Mouse (Mus musculus) bone marrow, adult 2 months (tissue): Measurements from ENCODE around the gene Krt6b. TPM values are rescaled to one million over a fixed set of nuclear protein-coding genes. Genes with fewer than 3 reads are reported as not detected.

Experiments used
- H3K27ac ChIP-seq: fragments of 200-500 bp; 2 replicates; pipeline ENCODE4 v1.5.1; 2012; ENCODE audit warnings: low read depth, mild to moderate bottlenecking, control low read depth, inconsistent platforms, low read length; ENCODE audit not compliant: control insufficient read depth, poor library complexity, insufficient read depth
- H3K4me1 ChIP-seq: fragments of 200-500 bp; 2 replicates; pipeline ENCODE4 v1.6.1; 2011; ENCODE audit warnings: low read length; ENCODE audit not compliant: control insufficient read depth, insufficient read depth
- H3K4me3 ChIP-seq: fragments of 200-500 bp; replicated peaks from 2 replicates; pipeline ENCODE3; 2011; ENCODE audit warnings: mild to moderate bottlenecking, low read depth, low read length, control low read depth; ENCODE audit not compliant: control insufficient read depth
- CTCF ChIP-seq: fragments of 200-500 bp; IDR thresholded peaks from 2 replicates; pipeline ENCODE4 v1.5.1; 2011; ENCODE audit warnings: low read length, control low read depth; ENCODE audit not compliant: control insufficient read depth, insufficient read depth
- POLR2A ChIP-seq: fragments of 200-500 bp; IDR thresholded peaks from 2 replicates; pipeline ENCODE4 v1.6.1; 2011; ENCODE audit warnings: low read depth, mild to moderate bottlenecking, control low read depth, low read length, borderline replicate concordance; ENCODE audit not compliant: control insufficient read depth
- WGBS: fragments of 180-500 bp; shearing (Covaris S2); methylation state at CpG from one replicate; pipeline ENCODE4 v1.1.7; 2018; 5-methylcytosine and 5-hydroxymethylcytosine counted together
- polyA plus RNA-seq: library from polyadenylated mRNA; stranded (reverse); fragments of >200 nt; gene quantifications from 2 replicates; pipeline ENCODE4 v1.2.4, GENCODE M21; 2011; ENCODE audit warnings: low replicate concordance; ENCODE audit not compliant: missing spikeins, insufficient read depth, insufficient read length

Gene Krt6b
- polyA plus RNA-seq, result not detected in 2 replicates

DNA sequence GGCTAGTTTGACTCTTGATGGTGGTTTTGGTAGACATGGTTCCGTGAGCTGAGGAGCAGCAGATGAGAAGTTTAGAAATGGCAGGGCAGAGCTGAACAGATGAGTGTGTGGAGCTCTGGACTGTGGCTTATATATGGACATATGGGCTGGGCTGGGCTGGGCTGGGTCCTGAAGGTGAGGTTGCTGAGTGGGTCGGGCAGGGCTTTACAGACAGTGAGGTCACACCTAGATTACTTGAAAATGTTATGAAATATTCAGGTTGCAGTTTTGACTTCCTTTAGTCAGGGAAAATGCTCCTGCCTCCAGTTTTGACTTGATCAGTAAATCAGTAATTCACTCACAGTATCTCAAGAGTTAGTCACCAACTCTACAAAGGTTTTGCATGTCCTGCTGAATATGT is at the start of gene Krt6b:
Krt6b (minus strand) TSS at position 101 of the 400 bp plus-strand sequence.
- Histone ChIP-seq H3K27ac (no peak within 1 kb of the TSS), H3K4me1 (no peaks in the 10 kb centered on the region), H3K4me3 (no peak within 1 kb of the TSS)
- 79% methylated on average over 2 of the region's 2 CpGs for WGBS
- TF ChIP-seq CTCF, result no peak
- TF ChIP-seq POLR2A, result no peak

DNA sequence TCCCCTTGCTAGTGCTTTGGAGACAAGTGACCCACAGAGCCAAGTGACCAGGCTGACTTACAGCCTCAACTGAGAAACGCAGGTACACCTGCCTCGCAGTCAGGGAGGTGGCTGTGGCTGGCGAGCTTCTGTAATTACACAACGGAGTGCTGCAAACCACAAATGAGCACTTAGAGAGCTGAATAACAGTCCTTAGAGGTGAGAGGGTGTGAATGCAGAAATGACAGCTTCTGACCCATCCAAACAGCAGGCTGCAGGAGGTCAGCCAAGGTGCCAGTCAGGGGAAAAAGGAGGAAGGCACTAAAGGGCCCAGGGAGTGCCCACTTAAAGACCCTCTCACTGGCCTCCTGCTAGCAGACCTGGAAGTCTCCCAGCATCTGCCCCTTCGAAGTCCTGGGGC is 44.6 kb upstream of the Krt6b start:
- H3K27ac ChIP-seq, result no peak overlapping the region
- no peaks in the 10 kb centered on the region for H3K4me1 ChIP-seq
- no peak for TF ChIP-seq CTCF
- 35% methylated on average over 5 of the region's 5 CpGs for WGBS
- H3K4me3 ChIP-seq, result no peak overlapping the region

DNA sequence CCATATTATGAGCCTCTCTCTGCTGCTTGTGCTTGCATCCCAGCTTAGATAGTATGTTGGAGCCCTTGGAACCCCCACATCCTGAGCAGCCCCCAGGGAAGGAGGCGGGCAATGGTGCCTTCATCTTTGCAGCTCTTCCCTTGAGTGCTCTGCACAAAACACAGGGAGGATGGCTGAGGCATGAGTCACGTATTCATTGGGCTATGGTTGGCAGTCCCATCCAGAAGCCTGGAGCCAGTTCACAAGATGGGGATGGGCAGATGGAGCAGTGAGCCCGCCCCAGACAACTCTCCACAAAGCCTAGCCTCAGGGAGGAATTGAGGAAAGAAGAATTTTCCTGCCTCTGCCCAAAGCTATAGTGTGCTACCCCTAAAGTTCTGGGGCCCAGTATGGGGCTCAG is 35.7 kb upstream of the Krt6b start:
- 53% methylated on average over 3 of the region's 3 CpGs for WGBS
- TF ChIP-seq POLR2A, result no peak
- TF ChIP-seq CTCF, result no peak
- no peak overlapping the region for H3K27ac ChIP-seq
- no peaks in the 10 kb centered on the region; the same call in 1 of the 2 replicates for H3K4me1 ChIP-seq
- no peak overlapping the region for H3K4me3 ChIP-seq

DNA sequence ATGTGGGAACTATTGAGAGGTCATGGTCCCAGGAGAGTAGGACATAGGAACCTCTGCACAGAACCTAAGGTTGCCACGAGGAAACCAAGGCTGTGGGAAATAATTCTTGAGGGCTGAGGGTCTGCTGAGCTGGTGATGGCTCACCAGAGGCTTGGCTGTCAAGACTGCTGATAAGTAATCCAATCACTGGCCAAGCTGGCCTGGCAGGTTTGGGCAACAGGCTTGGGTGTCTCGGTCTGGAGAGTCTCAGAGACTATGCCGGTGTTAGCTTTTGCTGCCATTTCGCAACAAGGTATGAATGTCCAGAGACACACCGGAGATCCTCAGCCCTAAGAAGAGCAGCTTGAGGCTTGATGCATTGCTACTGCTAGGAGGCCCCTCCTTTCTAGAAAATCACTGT is 34.3 kb upstream of the Krt6b start:
- WGBS, result 73% methylated on average over 5 of the region's 5 CpGs
- H3K4me3 ChIP-seq, result no peak overlapping the region
- H3K27ac ChIP-seq, result no peak overlapping the region; the same call in 1 of the 2 replicates
- TF ChIP-seq POLR2A (no peak), CTCF (no peak)
- H3K4me1 ChIP-seq, result no peaks in the 10 kb centered on the region; the same call in 1 of the 2 replicates

DNA sequence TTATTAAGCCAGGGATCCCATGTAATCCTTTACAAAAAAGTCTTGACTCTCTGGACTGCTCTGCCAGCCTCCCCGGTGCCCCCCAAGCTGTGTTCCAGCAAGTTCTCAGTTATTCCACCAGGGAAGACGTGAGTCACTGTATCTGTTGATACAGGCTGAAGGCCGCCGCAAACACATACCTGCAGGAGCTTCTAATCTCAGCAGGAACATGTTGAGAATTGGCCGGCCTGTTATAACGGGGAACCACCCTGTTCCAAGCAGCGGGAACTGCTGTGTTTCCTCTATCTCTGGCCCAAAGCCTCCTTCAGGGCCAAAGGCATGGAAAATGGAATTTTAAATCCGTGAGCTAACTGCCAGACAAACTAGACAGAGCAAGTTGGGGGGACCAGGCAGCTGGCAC is 33.6 kb upstream of the Krt6b start:
- H3K4me3 ChIP-seq, result no peak overlapping the region
- TF ChIP-seq CTCF (no peak), POLR2A (no peak)
- no peaks in the 10 kb centered on the region; the same call in 1 of the 2 replicates for H3K4me1 ChIP-seq
- WGBS, result 65% methylated on average over 8 of the region's 8 CpGs
- no peak overlapping the region for H3K27ac ChIP-seq

DNA sequence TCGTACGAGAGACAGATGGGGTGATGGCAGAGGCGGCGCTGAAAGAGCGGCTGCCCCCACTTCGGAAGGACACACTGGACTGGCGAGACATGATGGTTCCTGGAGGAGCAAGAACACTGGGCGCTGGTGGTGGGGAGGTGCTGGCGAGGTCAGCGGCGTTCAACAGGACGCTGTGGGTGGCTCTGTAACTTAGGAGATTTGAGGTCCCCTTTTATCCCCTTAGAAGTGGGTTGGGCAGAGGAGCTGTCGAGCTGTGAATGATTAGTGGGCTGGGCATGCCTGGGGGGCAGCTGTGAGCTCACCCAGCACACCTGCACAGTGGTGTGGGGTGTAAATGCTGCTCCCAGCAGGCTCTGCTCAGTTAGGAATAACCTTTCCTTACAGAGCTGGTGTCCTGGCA is 32.6 kb upstream of the Krt6b start, which contains the start of gene Krt5:
Krt5 (minus strand) TSS at position 179 of the 400 bp plus-strand sequence.
- Histone ChIP-seq H3K4me3 (no peak within 1 kb of the TSS), H3K27ac (no peak within 1 kb of the TSS; the same call in 1 of the 2 replicates), H3K4me1 (no peaks in the 10 kb centered on the region; the same call in 1 of the 2 replicates)
- no peak for TF ChIP-seq POLR2A
- no peak for TF ChIP-seq CTCF
- WGBS, result 67% methylated on average over 13 of the region's 13 CpGs

DNA sequence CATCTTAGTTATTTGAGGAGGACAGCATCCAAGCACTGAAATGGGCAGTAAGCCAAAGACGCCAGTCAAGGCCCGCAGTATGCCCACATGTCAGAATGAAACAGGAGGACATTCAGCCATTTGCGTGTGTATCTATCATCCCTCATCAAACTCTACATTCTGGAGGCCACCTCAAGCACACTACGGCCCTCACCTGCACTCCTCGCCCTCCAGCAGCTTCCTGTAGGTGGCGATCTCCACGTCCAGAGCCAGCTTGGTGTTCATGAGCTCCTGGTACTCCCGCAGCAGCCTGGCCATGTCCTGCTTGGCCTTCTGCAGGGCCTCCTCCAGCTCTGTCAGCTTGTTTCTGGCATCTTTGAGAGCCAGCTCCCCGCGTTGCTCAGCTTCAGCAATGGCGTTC is 28.6 kb upstream of the Krt6b start:
- no peaks in the 10 kb centered on the region for H3K4me1 ChIP-seq
- H3K4me3 ChIP-seq, result no peak overlapping the region
- no peak overlapping the region for H3K27ac ChIP-seq
- TF ChIP-seq CTCF (no peak), POLR2A (no peak)
- 58% methylated on average over 11 of the region's 11 CpGs for WGBS

DNA sequence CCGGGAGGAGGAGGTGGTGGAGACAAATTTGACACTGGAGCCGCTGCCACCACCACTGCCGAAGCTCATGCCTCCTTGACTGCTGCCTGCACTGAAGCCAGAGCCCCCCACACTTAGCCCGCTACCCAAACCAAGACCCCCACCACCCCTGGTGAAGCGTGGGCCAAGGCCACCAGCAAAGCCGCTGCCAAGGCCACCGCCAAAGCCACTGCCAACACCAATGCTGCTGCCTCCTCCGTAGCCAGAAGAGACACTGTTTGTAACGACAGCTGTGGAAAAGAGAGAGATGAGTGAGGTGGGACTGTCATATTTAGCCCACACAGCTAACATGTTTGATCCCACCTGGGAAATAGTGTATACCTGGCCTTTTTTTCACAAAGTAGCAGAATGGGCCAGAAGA is 27.4 kb upstream of the Krt6b start:
- 82% methylated on average over 9 of the region's 9 CpGs for WGBS

DNA sequence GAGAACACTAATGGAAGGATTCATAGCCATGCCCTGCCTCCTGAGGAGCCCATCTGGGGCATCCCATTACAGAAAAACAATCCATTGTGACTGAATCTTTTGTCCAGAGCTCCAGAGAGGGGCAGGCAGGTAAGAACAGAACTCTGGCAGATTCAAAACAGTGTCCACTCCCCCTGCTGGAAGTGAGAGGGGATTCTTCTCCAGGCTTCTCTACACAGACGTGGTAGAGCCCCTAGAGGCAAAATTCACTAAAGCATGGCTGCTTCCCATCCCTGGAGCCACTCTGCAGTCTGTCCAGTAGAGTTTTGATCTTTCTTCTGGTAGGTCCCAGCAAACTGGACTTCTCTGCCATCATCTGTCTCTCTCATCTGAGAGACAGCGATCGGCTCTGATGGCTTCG is 24.0 kb upstream of the Krt6b start:
- H3K4me1 ChIP-seq, result no peaks in the 10 kb centered on the region
- TF ChIP-seq CTCF, result no peak
- no peak for TF ChIP-seq POLR2A
- 62% methylated on average over 4 of the region's 4 CpGs for WGBS
- no peak overlapping the region for H3K4me3 ChIP-seq
- H3K27ac ChIP-seq, result no peak overlapping the region

More for the DNA sequence above, 27.4 kb upstream of the Krt6b start:
- no peak overlapping the region for H3K4me3 ChIP-seq
- no peaks in the 10 kb centered on the region for H3K4me1 ChIP-seq
- H3K27ac ChIP-seq, result no peak overlapping the region
- TF ChIP-seq CTCF (no peak), POLR2A (no peak)
